Mouse (Mus musculus) cerebellum, adult 11-12 months (tissue): ENCODE results near the gene Wdr25.

ENCODE experiments used
- DNase-seq: peaks from one replicate; pipeline ENCODE4 v3.0.0; 2022

The Wdr25 gene

DNA sequence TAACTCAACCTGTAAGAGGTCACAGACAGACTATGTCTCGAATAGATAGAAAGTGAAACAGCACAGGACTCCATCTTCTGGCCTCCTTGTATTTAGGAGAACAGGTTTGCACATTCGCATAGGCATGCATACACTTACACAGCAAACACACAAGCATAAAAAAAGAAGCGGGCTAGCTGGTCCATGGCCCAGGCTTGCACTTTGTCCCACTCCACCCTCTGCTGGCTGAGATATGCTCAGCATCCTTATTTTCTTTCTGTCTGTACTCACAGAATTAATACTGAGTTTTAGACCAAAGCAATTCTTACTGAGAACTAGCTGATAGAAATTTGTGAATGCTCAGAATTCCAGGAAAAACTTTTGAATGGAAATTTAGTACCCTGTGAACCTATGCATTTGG, 2.6 kb downstream of the Wdr25 start:
- DNase-seq, result no peak

DNA sequence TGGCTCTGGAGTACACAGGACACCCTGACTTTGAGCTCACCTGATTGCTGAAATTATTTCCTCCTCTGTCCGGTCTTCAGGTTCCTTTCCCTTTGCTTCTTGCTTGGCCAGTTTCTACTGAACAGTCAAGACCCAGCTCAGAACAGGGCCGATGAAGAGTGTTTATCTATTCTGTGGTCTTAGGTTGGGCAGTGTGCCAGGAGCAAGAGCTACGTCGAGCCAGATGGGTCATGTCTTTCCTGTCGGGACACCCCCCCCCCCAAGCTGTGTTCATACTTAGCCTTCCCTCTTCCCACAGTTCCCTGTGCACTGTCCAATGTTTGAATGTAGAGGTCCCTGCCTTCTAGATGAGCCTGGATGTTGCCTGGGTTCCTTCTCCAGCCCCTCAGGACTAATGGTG, 7.9 kb downstream of the Wdr25 start:
- DNase-seq, result no peak

DNA sequence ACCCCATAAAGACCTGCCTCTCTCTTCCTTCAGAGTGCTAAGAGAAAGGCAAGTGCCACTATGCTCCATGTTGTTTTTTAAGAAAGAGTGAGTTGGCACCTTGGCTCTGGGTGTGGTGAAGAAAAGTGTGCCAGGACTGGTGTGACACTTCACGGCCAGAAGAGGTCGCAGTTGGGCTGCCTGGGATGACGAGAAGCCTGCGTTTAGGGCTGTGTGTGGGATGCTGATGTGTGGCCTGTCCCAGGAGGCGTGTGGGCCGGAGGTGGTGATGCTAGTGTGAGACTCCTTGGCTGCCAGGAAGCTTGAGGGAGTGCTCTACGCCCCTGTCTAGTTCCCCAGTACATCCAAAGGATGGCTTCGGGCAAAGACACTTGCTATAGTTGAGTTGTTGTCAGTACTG, 9.5 kb downstream of the Wdr25 start:
- DNase-seq, result peak; percentile 34

DNA sequence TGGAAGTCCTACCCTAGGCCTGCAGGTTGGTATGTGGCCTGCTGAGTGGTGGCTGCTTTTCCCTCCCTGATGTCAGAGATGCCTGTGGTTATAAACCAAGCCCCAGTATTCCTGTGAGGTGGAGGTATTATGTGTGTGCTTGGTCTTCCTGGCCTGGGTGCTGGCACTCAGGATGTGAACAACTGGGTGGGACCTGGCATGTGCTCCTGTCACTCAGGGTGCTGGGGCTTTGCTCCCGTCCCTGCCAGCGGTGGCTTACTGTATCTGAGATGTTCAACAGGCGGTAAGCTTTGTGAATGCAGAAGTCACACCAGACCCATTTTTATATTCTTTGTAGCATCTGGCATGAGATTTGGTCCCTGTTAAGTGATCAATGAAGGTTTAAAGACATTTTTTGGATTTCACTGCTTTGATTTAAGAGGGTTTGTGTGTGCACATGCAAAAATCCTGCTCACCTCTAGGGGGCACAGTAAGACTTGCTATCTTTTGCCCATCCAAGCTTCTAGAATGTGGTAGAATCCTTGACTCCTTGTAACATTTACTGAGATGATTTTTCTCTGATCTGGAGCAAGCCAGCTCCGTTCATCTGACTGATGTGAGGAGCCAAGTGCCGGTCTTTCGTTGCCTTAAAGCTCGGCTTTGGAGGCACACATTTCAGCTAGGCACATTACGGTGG, 10.3 kb downstream of the Wdr25 start:
- peak; percentile 54 for DNase-seq

DNA sequence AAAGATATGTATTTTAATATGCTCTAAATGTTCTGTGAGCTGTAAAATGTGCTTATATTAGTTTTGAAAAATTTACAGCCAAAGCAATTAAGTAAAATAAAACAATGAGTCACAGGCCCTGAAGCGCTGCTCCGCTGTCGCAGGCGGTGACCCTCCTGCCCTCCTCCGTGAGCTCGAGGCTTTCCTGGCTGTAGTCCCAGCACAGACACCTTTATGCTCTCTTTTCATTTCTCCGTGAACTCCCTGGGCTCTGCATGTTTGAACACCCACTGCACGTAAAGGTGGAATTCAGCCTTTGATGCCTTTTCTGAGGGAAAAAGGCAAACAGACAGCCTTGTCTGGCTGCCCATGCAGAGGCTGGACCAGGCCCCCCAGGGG, 10.8 kb downstream of the Wdr25 start:
- DNase-seq, result no peak

DNA sequence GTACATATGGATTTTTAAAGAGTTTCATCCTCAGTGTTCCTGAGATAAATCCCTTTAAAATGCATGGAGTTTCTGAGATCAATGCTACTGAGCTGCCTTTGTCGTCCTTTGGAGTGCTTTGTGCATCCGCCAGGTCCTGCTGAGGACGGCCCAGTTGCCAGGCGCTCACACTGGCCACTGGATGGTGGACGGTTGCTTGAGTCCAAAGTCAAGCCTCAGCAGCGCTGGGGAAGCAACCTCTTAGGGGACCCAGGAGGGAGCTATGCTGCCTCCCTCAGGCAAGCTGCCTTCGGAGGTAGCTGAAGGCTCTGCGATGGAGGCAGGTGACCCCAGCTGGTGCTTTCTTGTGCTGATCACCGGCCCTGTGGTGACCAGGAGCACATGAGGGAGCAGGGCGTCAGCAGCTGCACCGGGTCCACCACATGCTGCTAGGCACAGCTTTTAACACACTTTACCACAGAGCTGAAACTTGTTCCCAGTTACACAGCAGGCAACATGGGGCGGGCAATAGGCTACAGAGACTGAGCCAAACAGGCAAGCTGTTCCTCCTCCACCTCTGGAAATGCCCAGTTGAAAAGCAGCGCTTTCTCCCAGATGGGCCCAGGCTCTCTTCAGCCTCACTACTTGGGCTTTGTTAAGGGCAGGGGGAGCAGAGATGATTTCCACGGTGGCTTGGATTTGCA, 12.3 kb downstream of the Wdr25 start:
- DNase-seq, result no peak

DNA sequence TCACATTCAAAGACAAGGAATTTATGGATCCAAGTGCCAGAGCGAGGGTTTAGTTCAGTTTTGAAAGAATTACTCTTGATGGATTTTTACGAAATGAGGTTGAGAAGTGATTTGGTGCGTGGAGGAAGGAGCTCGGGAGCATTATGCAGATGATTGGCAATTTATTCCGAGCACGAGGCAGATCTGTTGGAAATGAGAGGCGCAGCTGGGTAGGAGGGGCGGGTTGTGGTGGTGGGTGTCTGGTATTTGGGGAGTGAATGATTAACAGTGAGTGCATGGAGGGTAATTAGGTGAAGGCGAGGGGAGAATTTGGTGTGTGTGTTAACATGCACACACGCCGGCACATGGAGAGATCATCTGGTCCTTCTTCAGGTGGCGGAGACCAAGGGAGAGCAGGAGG, 13.0 kb downstream of the Wdr25 start:
- DNase-seq, result no peak

DNA sequence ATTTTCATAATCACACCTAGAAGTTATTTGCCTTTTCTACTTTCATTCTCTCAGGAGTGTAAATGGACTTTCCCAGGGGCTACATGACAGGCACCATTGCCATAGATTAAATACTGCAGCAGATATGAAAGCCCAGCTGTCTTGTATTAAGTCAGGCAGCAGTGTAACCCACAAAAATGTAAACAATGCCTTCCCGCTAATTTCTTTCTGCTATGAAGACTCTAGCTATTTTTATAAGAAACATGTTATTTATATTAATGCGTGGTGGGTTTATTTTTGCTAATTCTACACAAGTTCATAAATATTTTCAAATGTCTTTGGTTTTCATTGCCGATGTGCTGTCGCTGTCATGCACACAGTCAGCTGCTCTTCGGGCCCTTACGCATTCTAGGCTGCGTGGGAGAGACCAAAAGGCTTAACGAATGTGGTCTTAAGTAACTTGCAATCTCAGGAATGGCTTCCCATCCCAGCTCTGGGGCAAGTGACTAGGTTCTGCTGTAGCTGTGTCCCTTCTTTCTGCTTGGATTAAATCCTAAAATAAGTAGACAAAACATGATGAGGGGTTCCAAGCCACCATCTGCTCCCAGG, 16.5 kb downstream of the Wdr25 start:
- DNase-seq, result no peak

DNA sequence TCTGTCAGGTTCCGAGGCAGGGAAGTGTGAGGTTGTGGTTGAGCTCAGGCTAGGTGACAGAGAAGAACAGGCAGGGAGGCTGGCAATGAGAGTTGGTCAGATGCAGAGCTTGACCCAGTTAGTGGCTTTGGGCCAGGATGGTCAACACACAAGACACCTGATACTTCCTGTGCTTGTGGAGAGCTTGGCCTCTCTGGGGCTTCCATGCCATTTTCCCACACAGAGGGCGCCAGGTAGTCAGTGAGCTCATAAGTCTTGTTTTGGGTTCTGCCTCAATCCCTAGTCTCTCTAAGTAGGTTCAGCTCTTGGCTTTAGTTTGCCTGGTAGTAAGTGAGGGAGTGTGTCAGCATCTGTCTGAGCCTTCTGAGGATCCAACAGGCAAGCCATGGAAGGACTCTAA, 19.0 kb downstream of the Wdr25 start:
- DNase-seq, result no peak

DNA sequence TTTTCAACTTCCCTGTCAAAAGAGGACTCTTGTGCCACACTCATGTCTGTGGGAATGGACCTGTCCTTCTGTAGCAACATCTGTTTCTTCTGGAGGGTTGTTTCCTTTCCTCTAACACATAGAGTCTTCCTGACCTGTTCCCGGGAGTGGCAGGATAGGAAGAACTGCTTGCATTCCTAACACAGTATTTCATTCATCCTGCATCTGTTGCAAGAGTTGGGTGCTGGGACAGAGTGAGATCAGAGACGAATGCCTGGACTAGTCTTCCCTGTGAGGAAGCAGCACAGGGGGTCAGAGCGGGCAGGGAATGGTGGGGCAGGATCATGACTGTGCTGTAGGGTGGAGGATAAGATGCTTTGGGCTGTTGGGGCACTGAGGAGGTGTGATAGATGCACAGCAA, 20.8 kb downstream of the Wdr25 start:
- DNase-seq, result no peak

DNA sequence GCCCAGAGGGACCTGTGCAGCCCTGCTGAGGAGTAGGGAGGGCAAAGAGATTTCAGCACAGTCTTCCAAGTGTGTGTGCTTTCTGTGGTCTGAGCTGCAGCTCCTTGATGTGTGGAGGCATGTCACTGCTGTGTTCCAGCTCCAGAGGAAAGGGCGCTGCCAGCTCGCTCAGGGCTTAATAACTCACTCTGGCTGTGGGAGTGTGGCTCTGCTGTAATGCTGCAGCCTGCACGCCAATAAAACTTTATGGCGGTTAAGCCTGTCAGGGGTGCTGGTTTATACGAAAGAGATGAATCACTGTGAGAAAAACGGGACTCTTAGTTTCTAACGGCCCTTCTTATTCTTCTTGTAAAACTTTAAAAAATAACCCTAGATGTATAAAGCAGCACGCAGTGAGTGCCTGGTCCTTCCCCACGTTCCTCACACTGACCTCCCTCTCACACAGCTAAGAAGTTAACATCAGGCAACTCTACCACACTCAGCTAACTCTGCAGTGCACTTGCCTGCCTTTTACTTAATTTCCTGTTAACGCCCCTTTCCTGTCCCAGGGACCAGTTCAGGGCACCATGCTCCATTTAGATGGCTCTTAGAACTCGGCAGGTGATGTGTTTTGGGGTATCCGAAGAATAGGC, 21.4 kb downstream of the Wdr25 start:
- no peak for DNase-seq

DNA sequence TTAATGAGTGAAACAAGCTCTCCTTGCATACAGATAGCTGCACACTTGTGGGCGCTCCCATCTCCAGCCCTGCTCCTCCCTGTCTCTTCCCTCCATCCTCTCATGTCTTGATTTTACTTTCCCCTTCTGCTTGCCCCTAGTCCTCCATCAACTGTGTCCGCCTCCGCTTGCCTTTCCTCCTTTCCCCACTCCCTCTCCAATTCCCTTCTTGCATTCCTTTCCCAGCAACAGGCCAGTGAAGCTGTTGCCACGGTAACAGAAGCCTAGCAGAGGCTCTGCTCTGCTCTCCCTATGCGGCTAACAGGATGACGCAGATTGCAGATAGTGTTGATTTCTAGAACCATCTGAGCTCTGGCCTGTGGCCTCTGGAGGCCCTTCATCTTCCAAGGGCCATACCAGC, 22.5 kb downstream of the Wdr25 start:
- no peak for DNase-seq

DNA sequence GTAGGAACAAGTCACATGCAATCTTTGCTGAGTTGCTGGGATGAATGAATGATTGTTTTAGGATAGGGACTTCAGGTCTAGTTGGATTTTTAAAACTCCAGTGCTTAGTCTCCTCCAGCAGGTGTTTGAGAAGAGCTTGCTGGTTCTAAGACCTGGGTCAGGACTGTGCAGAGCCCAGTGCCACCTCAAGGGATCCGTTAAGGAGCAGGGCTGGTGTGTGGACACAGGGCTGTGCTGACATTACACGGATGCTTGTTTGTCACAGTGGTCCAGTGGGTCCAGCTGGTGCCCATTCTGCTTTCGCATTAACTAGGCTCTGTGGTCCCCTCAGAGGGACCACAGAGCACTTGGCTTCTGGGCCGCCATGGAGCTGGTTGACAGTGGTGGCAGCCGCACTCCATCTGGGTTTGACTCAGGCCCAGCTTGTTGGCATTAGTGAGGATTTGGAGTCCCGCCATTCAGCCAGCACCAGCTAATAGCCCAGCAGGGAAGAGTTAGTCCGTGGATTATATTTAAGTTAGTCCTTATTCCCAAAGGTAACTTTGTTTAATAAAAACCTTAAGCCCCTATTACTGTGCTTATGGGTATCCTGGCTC, 23.1 kb downstream of the Wdr25 start:
- DNase-seq, result no peak

DNA sequence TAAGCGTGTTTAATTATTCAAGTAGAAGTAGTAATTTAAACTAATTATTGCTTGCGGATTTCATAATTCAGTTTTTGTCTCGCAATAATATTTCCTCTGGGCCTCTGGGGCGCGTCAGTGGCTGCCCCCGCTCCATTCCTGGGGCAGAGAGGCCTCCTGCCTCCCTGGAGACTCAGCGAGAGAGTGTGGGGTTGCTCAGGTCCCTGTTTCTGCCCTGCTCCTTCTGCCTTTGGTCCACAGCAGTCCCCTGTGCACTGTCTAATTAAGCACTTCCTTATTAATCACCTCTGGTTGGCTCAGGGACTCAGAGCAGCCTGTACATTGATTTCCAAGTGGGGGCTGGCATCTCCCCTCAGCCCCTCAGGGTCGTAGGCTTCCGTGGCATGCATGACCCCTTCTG, 24.1 kb downstream of the Wdr25 start:
- no peak for DNase-seq

DNA sequence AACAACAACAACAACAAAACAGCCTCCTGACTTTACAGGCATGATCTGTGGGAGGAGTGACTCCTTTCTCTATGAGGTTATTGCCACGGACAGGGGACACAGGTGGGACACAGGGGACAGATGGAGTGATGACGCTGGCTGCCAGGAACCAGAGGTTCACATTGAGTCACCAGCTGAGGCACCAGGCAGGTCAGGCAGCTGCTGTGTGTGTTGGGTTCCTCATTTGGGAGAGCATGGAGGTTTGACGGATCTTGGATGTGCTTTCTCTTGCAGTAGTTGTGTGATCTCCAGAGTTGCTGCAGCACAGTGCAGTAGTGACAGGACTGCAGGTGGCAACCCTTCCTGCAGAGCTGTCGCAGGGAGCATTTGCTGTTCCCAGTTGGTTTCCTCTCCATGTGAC, 25.3 kb downstream of the Wdr25 start:
- no peak for DNase-seq

DNA sequence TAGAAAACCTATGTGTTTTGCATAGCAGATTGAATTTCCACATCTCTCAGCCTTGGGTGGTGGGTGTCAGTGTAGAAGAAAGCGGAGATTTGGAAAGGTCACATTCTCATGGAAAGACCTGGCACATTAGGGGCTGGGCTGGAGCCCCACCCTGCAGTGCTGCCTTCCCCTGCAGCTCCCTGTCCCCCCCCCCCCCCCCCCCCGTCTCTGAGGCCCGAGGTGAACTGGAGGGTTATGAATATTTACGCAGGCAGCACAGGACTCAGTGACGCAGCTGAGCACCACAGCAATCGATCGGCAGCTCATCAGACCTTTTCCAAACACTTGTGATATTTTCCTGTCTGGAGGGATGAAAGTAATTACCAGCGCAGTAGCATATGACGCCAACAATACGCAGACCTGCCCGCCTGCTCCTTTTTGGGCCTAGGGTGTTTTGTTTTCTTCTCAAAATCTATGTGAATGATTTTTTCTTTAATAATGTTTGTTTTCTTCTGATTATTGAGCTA, 33.2 kb downstream of the Wdr25 start:
- DNase-seq, result no peak

DNA sequence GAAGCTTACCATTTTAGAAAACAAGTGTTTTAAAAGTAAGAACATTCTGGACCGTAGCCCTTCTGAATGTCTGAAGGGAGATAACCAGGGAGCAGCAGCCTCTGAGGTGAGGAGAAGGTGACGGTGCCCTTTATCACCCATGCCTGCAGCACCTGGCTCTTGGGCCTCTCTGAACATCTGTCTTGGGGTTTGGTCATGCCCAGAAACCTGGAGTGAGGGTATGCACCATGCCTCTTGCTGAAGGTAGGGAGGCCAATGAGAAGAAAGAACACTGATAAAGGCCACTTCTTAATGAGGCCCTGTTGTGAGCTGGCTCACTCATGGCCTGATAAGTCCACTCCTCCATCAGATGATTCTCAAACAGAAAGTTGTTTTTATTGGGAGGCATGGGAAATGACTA, 34.8 kb downstream of the Wdr25 start:
- no peak for DNase-seq

DNA sequence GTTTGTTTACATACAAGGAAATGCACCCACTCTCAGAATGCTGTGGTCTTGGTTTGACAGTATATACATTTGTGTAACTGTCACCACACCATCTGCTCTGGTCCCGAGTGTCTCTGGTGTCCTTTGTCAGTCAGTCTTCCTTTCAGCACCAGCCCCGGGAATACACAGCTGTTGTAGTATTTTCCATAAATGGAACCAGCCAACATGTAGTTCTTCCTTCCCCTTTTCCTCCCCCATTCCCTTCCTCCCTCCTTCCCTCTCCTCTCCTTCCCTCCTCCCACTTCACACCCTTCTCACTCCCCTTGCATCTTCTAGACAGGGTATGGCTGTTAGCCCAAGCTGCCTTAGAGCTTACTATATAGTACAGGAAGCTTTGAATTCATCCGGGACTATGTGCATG, 36.0 kb downstream of the Wdr25 start:
- no peak for DNase-seq

DNA sequence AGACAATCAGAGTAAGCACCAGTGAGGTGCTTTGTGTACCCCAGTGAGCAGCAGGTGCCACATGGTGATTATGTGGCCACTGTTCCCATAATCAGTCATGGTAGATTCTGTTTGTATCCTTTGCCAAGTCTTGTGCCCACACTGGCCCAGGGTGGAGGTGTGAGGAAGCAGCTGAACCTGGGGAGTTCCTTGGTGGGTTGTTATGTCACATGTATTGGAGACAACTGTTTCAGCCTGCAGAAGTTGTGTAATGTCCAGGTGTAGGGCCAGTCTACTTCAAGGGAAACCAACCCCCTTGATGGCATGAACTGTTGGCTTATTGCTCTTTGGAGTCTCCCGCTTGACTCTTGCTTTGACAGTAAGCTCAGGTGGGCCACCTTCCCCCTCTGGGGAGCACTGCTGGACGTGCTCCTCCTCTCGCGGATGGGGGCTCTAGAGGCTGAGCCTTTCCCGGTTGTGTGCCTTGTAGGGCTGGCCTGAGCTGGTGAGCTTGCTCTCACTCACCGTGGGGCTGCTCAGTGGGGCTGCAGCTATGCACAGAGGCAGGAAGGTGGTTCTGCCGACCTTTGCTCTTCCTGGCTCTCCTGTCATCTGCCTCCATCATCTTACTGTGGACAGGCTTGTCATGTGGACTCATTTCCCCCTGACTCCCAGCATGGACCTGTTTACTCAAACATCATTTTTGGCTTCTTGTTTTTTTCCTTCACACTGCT, 38.1 kb downstream of the Wdr25 start:
- DNase-seq, result no peak

DNA sequence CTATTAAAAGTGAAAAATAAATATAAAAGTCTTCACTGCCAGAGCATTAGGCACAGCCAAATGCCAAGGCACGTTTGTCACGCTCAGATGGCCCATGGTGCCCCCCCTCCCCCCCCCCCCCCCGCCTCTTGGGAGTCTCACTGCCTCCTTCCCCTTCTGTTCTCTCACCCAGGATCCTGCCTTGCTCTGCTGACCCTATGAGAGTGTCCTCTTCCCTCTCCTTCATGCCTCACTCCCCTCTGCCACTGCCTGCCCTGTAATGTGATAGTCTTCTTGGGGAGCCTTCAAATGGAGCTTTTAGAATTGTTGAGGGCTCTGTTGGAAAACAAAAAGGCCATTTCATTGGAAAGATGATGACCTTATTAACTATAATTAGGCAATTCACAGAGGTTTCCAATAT, 38.7 kb downstream of the Wdr25 start:
- DNase-seq, result no peak

DNA sequence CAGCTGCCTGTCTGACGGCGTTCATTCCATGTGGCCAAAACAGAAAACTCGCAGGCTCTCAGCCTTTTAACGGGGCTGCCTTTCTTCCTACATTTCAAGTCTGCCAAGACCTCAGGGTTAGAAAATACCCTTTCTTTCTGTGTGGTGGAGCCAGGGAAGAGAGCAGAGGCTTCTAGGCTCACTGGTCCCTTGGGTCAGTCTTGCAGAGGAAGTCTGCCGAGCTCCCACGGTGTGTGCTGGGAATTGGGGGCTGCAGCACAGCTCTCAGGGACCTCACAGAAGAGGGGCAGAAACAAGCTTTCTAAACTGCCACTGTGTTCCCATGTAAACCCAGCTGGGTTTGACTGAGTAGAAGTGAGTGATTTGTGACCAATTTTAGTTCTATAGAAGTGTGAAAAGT, 40.8 kb downstream of the Wdr25 start:
- no peak for DNase-seq

DNA sequence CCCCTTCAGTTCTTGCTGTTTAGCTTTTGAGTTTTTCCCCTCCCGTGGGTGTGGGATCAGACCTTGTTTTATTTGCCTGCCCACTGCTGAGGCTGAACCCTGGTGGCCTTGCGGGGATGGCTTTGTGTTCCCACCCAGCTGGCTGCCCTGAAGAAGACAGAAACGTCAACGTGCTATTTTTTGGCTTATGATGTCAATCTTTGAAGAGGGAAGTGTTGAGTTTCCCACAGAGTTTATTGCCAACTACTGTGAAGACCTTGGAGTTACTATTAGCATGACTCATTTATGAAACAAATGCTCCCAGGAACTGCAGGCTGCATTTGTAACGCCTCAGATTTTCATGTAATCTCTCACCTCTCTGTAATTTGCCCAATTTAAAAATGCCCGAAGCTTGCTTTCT, 43.4 kb downstream of the Wdr25 start:
- DNase-seq, result no peak

DNA sequence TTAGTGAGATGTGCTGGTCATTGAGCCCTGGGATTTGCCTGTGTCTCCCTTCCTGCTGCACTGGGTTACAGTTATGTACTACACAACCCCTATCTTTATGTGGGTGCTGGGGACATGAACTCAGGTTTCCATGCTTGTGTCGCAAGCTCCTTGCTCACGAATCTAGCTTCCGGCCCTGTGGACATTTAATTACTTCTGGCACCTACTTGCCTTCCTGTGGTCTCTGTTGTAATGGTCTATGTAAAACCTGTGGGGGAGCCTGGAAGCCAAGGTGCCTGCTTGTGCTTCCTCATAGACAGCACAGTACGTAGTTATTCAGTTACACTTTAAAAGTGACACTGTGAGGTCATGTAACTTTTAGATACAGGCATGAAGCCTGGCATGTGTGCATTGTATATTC, 44.1 kb downstream of the Wdr25 start:
- DNase-seq, result no peak
